ENCODE assay signal across 18 mouse cellular contexts in the genomic region with DNA sequence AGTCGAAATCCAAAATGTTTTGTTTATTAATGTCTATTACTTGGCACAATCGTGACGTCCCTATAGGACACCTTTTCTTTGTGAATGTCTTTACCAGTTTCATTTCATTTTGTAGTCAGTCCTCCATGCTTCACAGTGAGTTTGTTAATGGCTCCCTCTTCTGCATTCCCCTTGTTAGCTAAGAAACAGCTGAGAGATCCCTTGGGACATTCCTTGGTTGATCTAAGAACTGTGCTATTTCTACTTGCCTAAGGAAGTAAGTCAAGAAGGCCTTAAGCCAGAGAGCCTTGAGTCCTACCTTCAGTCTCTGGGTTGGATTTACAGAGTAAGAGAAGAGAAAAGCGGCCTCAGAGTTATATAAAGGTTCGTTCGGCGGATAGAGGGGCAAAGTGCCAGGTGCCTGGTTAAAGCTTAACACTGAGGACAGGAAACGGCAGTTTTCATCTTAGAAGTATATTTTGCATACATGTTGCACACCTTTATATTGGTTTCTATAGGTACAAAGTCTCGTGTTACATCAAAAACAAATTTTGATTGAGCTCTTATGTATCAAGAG. TPM values are rescaled to one million over a fixed set of nuclear protein-coding genes. Genes with fewer than 3 reads are reported as not detected.
DNase-seq lines count a peak whose midpoint lies in the region; ATAC-seq lines count a peak whose summit lies in the region.
"Had no signal": no experiment of that assay in that cellular context is flagged by ENCODE, and none has a peak within 500 bp of the region (broad histone marks: within the 10 kb centered on the region; RNA-seq: fewer than 3 reads in every experiment).

No protein-coding gene starts in this region.

- intact Hi-C loops in heart, postnatal 14 days (cut with DNase I), result no loop called here

- no peak overlapping the region for H3K9ac ChIP-seq in limb, embryonic 12.5 days (replicated peaks)
- H3K9ac ChIP-seq: liver, embryonic 13.5 days had no signal

- 0 out of 2 replicates have a peak overlapping the region, but pooled peaks have one; percentile 5 for H3K27ac ChIP-seq in limb, embryonic 12.5 days
- H3K27ac ChIP-seq in limb, embryonic 10.5 days, result no peak overlapping the region
- H3K27ac ChIP-seq: hindbrain, postnatal 0 days; liver, embryonic 13.5 days had no signal

- ATAC-seq in limb, embryonic 12.5 days (ENCODE audit: insufficient number of reproducible peaks, insufficient read depth, low FRiP score, low TSS enrichment, low read depth), result no peak
- ATAC-seq: hindbrain, postnatal 0 days; midbrain, embryonic 16.5 days had no signal

- no peaks in the 10 kb centered on the region for H3K27me3 ChIP-seq in limb, embryonic 12.5 days
- H3K27me3 ChIP-seq in limb, embryonic 10.5 days (ENCODE audit: low read depth, poor library complexity, severe bottlenecking), result no peaks in the 10 kb centered on the region
- H3K27me3 ChIP-seq: liver, embryonic 13.5 days had no signal

- H3K4me3 ChIP-seq in limb, embryonic 12.5 days (replicated peaks), result no peak overlapping the region
- no peak overlapping the region for H3K4me3 ChIP-seq in limb, embryonic 10.5 days
- H3K4me3 ChIP-seq: erythroblast, embryonic 14.5 days; liver, embryonic 13.5 days; megakaryocyte, embryonic 14.5 days had no signal

- no peak overlapping the region for H3K4me2 ChIP-seq in limb, embryonic 12.5 days
- H3K4me2 ChIP-seq: heart, embryonic 11.5 days; liver, embryonic 13.5 days had no signal

- no peaks in the 10 kb centered on the region for H3K36me3 ChIP-seq in limb, embryonic 12.5 days
- no peaks in the 10 kb centered on the region for H3K36me3 ChIP-seq in limb, embryonic 10.5 days
- H3K36me3 ChIP-seq: liver, embryonic 13.5 days had no signal

- WGBS in limb, embryonic 12.5 days, result 84% methylated on average over 9 of the region's 9 CpGs
- whole genome bisulfite sequencing in limb, embryonic 10.5 days, result 94% methylated on average over 9 of the region's 9 CpGs

- no peaks in the 10 kb centered on the region for H3K9me3 ChIP-seq in limb, embryonic 12.5 days
- no peaks in the 10 kb centered on the region for H3K9me3 ChIP-seq in limb, embryonic 10.5 days (replicated peaks)
- H3K9me3 ChIP-seq: liver, embryonic 13.5 days; megakaryocyte, embryonic 14.5 days had no signal

- peaks cover 10% of the 10 kb centered on the region; the same call in 1 of the 2 replicates for H3K4me1 ChIP-seq in limb, embryonic 12.5 days (replicated peaks)
- no peaks in the 10 kb centered on the region; the same call in 1 of the 2 replicates for H3K4me1 ChIP-seq in limb, embryonic 10.5 days
- H3K4me1 ChIP-seq: liver, embryonic 13.5 days; megakaryocyte, embryonic 14.5 days had no signal

- DNase-seq in limb, embryonic 10.5 days (ENCODE audit: low spot score), result no peak
- peak; percentile 78 to 85 for DNase-seq in kidney, adult 8-10 months
- DNase-seq in kidney, postnatal 25 days, result peak; percentile 78 to 84
- no peak for DNase-seq in right cerebral cortex, postnatal 25 days
- DNase-seq in heart, postnatal 14 days, result no peak
- no peak for DNase-seq in left cerebral cortex, adult 11 months (ENCODE audit: low spot score)
- no peak for DNase-seq in spleen, adult 18-20 months
- DNase-seq: adrenal gland, postnatal 10 days; cerebellum, adult 11-12 months; cerebellum, postnatal 25 days; heart, postnatal 4 days; liver, embryonic 13.5 days had no signal

RNA-seq across cellular contexts. Expression of a gene that starts 33.2 kb away (rescaled TPM):
- polyA plus RNA-seq in limb, embryonic 12.5 days (2016; fragmentation: Nextera tagmentation; extraction: Ambion mirVana), result 13.0 and 13.2 TPM in 2 replicates
- polyA plus RNA-seq in limb, embryonic 10.5 days (2016; fragmentation: Nextera tagmentation; extraction: Ambion mirVana), result 7.6 and 13.1 TPM in 2 replicates
- total RNA-seq in heart, postnatal 14 days (2021), result 1 to 10 TPM; 5.3 to 6.4 TPM
- polyA plus RNA-seq: erythroblast, embryonic 14.5 days had no signal

Comparison
In these comparisons a context has a peak if more than half of its experiments do, and no peak if none do; other contexts are left out.
1. DNase-seq: peak in kidney, adult 8-10 months (2 of 2) and kidney, postnatal 25 days (2 of 2); none in limb, embryonic 10.5 days (single experiment), right cerebral cortex, postnatal 25 days (single experiment), heart, postnatal 14 days (0 of 2), left cerebral cortex, adult 11 months (single experiment) and spleen, adult 18-20 months (0 of 2).